Mouse (Mus musculus) inflammation-experienced regulatory T-cells, adult 6 months (primary cell): ENCODE data around the gene Amy2a2. TPM values are rescaled to one million over a fixed set of nuclear protein-coding genes. Genes with fewer than 3 reads are reported as not detected.
"Not testable (repeated sequence)": the region's sequence is repeated elsewhere in the genome, so short reads cannot be mapped to it uniquely, and the experiment has no call there.

Source experiments
- ATAC-seq: one replicate; pipeline ENCODE4 v1.8.0; 2017
- polyA plus RNA-seq, 3 experiments: library from polyadenylated mRNA; unstranded; fragments of 100-300 nt; shearing (Covaris generic); gene quantifications; one replicate each; pipeline ENCODE4 v1.2.1; 2017

The Amy2a2 gene
- polyA plus RNA-seq: not detected

DNA sequence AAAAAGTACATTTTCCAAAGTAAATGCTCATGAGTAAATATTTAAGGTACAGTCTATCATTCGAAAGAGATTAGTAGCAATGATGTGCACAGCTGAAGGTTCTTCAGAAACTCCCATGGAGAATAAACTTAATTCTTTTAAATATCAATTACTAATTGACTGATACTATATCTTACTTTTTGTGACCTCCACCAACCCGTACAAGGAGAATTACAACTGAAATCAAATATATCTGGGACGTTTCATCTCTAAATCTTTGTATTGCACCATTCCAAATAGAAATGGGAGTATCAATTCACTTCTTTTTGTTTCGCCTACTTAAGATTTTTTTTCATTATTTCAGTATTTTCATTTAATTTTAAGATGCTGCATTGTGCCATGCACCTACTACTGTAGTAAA, at the start of gene Amy2a2:
TSS of gene Amy2a2 (minus strand) at position 101 of the 400 bp plus-strand sequence.
- not testable (repeated sequence) for ATAC-seq

GRCm38 (mm10) chr3:113345484-113345883, 11.0 kb downstream of the Amy2a2 start:
- ATAC-seq: not testable (repeated sequence)

DNA sequence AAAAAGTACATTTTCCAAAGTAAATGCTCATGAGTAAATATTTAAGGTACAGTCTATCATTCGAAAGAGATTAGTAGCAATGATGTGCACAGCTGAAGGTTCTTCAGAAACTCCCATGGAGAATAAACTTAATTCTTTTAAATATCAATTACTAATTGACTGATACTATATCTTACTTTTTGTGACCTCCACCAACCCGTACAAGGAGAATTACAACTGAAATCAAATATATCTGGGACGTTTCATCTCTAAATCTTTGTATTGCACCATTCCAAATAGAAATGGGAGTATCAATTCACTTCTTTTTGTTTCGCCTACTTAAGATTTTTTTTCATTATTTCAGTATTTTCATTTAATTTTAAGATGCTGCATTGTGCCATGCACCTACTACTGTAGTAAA, 32.5 kb downstream of the Amy2a2 start, which contains the start of gene Amy2a3:
TSS of gene Amy2a3 (minus strand) at position 101 of the 400 bp plus-strand sequence.
- not testable (repeated sequence) for ATAC-seq

- ATAC-seq: not testable (repeated sequence)
Measured at GRCm38 (mm10) chr3:113312937-113313336, 43.5 kb downstream of the Amy2a2 start.

Other genes starting within 250 kb of the Amy2a2 start
- not detected for gene Amy2a5, start 97.8 kb downstream of the Amy2a2 start, polyA plus RNA-seq
- not detected for gene Amy2a4, start 65.2 kb downstream of the Amy2a2 start, polyA plus RNA-seq
- gene Amy2a3, start 32.6 kb downstream of the Amy2a2 start, polyA plus RNA-seq: not detected
- gene Amy2a1, start 175.8 kb upstream of the Amy2a2 start, polyA plus RNA-seq: not detected